Mouse (Mus musculus): ENCODE results near the gene Spocd1.

GRCm38 (mm10) chr4:129970861-129971260, 41.8 kb downstream of the Spocd1 start:
- TF ChIP-seq CTCF (IDR thresholded peaks at IDR 0.05 in 2 of 3, conservative IDR thresholded peaks at IDR 0.05 in 1 of 3; ENCODE audit: control insufficient read depth in 1 of 3, insufficient read depth in 1 of 3, low read depth in 2 of 3, low read length in 3 of 3, poor library complexity in 1 of 3, severe bottlenecking in 1 of 3) (no peak), ELF1 (IDR thresholded peaks at IDR 0.05; ENCODE audit: low read depth, low read length) (no peak), GATA1 (IDR thresholded peaks at IDR 0.05; ENCODE audit: low read depth, low read length) (no peak), EP300 (IDR thresholded peaks at IDR 0.05; ENCODE audit: low read depth in 1 of 2, low read length in 2 of 2) (no peak), POLR2AphosphoS5 (IDR thresholded peaks at IDR 0.05; ENCODE audit: borderline replicate concordance, low read depth, low read length) (no peak), USF1 (IDR thresholded peaks at IDR 0.05; ENCODE audit: low read depth, low read length) (no peak), JUND (IDR thresholded peaks at IDR 0.05; ENCODE audit: low read depth, low read length) (no peak)
